Mouse (Mus musculus): ENCODE results near the gene Cer1. TPM values are rescaled to one million over a fixed set of nuclear protein-coding genes. Genes with fewer than 3 reads are reported as not detected.

Cer1 gene
- not detected for total RNA-seq (2023)

DNA sequence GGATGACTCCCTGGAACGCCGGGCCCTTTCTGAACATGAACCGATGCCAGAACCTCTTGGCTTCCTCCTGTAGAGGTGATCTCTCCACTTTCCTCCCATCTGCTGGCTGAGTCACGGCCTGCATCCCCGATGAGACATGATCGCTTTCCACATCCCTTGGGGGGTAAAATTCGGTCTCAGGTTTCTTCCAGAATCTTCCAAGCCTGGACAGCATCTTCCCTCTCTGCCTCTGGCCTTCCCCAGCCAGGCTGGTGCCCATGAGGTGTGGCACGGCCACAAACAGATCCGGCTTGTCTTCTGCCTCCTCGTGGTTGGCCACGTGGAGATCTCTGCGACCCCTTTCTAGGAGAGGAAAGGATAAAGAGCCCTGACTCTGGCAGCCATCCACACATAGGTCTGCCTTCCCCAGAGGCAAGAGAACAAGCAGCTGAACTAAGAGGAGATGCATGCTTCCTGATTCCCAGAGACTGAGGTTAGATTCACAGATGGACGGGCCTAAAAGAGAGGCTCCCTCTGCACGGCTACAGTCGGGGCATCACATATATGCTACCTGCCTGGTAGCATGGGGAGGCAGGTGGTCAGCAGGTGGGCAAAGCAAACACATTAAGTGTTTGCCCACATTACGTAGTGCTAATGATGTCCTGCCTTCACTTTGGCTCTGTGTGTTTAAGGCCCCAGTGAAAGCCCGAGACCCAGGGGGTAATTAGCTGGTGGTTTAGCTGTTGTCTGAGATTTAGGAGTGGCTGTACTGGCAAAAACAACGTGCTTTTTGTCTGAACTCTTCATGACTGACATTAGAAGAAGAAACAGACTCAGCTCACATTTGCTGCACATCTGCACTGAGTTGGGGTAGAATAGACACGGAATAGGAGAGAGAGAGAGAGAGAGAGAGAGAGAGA, at the start of gene Cer1:
Gene Cer1 (minus strand): TSS at position 513 of the 899 bp plus-strand sequence.

DNA sequence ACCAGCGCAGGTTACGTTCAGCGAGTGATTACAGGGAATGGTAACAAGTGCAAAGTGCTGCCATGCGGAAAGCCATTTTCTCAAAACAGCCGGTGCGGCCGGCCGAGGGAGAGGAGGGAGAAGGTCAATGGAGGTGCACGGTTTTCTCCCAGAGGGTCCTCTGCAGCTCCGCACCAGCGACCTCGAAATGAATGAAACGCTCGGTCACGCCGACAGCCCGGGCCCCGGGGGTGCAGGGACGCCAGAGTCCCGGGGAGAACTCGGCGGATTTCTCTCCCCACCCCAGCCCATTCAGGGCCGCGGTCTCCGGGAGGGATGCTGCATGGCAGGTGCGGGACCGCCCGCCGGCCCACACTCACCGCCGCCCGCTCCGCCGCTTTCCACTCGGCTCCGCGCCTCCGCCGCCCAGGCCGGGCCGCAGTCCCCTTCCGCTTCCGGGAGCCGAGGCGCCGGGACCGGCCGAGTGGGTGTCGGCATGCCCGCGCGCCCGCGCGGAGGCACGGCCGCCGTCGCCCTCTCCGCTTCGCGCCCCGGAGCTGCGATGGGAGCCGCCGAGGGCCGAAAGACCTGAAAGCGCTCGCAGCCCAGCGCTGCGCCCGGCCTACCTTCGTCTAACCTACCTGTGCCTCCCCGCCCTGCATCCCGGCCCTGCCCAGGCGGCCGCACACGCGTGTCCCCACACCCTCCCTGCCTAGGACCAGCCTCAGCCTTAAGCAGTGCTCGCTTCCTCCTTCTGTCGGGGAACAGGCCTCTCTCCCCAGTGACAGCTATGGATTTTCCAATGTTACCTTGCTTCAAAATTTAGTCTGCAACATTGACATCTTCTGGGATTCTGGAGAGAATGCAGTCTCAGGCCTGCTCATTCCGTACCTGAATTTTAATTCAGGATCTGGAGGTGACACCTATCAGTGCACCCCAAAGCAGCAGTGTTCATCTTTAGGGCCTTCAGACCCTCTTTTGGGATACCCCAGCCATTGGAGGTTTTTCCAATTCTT, 25.5 kb downstream of the Cer1 start, which contains the start of gene Zdhhc21:
Gene Zdhhc21 (minus strand): TSS at position 828 of the 995 bp plus-strand sequence.

Other genes starting within 250 kb of the Cer1 start
- gene Nfib, start 179.4 kb downstream of the Cer1 start, total RNA-seq (2023), result 0.23 TPM
- 18.9 TPM for gene Zdhhc21, start 25.2 kb downstream of the Cer1 start, total RNA-seq (2023)
- gene Frem1, start 167.2 kb upstream of the Cer1 start, total RNA-seq (2023), result not detected

Data from CD4-positive naive resting alpha-beta T cell, adult 76 days (primary cell).